Mouse (Mus musculus) telencephalon, adult 2 months (tissue): Measurements from ENCODE around the gene Fgf13.

Experiments
- DNase-seq: peaks from one replicate; pipeline ENCODE4 v3.0.0-alpha.2; 2011; ENCODE audit warnings: low read depth, low spot score

Fgf13 gene

GRCm38 (mm10) chrX:59567695-59568431, at the start of gene Fgf13:
Gene Fgf13 (minus strand): TSS chrX:59568071.
- no peak for DNase-seq

- DNase-seq, result no peak
These were observed 38.7 kb upstream of the Fgf13 start for GRCm38 (mm10) chrX:59606535-59606934.

DNA sequence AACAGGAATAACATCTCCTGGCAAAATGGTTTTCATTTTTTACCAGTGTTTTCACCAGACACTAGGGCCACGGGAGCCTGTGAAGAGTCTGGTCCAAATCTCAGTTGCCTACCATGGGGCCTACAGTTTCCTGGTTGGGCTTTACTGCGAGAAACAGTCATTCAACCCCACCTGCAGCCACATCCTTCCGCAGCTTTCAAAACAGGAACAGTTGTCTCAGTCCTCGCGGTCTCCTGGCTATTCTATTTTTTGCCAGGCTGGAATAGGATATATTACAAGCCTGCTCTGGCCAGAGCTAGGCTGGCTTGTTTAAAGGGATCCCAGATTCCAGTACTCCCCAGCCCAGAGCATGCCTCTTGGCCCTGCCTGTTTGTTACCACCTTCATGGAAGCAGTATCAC, 21.2 kb upstream of the Fgf13 start:
- DNase-seq, result no peak

- no peak for DNase-seq
These were observed 17.8 kb upstream of the Fgf13 start for GRCm38 (mm10) chrX:59585508-59586186.

GRCm38 (mm10) chrX:59584034-59584433, 16.2 kb upstream of the Fgf13 start:
- DNase-seq, result no peak

- DNase-seq, result no peak
These were observed 811 bp downstream of the Fgf13 start for GRCm38 (mm10) chrX:59566826-59567694.

- no peak for DNase-seq
These were observed 1.7 kb downstream of the Fgf13 start for GRCm38 (mm10) chrX:59566017-59566679.

DNA sequence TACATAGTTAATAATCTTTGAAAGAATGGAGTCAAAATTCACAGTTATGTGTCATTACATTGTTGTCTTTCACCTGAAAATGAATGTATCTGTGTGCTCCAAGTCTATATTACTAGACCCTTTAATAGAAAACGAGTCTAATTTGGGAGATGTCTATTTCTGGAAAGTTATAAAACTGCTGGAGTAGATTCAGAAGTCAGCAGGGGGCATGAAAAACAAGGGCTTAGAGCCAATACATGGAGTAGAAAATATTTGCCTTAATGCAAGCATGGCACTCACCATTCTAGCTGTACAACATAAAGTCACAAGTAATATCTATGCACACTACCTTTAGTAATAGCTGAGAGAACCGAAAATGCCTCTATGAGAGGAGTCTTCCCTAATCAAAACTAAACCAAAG, 19.9 kb downstream of the Fgf13 start:
- DNase-seq, result no peak

GRCm38 (mm10) chrX:59508273-59508672, 59.6 kb downstream of the Fgf13 start:
- DNase-seq, result no peak

DNA sequence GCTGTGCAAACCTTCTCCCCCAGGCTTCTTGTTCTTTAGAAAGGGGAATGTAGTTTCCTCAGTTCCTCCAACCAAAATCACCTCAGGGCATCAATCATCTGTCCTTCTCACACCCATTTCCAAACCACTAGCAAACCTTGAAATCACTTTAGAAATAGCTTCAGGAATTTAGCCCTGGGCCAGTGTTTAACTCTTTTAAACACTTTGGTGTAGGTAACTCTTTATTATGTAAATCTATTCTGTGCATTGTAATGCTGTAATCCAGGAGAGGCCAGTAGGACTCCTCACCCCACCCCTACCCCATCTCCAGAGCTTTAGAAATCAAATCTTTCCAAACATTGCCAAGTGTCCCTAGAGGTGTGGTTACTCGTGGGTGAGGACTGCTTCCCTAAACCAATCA, 74.5 kb downstream of the Fgf13 start:
- DNase-seq, result no peak

DNA sequence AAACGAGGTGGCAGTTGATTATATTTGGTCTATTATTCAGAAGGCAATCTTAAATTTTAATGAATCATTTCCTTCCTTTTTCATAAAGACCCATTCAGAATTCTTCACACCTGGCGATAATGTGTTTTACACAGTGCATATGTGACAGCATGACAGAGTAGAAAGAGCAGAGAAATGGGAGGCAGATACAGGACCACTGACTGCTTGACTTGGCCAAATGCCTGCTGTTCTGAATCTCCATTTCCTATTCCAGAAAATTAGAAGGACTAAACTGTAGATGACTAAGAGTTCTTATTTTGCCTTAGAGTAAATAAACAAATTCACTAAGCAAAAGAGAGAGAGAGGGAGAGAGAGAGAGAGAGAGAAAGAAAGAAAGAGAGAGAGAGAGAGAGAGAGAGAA, 82.4 kb downstream of the Fgf13 start:
- DNase-seq, result no peak

GRCm38 (mm10) chrX:59402596-59403285, 165.1 kb downstream of the Fgf13 start:
- DNase-seq, result no peak

DNA sequence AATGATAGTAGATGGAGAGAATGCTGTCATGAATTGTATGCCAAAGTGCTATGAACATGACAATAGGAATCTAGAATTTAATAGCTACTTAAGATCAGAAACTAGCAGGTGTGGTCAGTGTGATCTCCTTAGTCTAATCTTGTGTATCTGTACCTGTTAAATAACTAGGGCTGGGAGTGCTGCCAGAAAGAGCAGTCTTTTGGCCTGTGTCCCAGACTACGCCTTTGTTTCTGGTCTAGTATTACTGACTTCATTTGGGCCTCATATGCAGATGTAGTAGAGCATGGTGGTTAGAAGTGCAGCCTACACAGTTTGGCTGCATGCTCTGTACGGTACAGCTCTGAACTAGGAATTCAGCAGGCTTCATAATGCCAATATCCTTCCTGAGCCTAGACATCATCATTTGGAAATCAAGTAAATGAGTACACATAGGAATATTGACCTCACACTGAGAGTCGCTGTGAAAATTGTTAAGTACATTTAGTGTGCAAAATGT, 276.9 kb downstream of the Fgf13 start:
- DNase-seq, result no peak

GRCm38 (mm10) chrX:59251576-59251975, 316.3 kb downstream of the Fgf13 start:
- no peak for DNase-seq

DNA sequence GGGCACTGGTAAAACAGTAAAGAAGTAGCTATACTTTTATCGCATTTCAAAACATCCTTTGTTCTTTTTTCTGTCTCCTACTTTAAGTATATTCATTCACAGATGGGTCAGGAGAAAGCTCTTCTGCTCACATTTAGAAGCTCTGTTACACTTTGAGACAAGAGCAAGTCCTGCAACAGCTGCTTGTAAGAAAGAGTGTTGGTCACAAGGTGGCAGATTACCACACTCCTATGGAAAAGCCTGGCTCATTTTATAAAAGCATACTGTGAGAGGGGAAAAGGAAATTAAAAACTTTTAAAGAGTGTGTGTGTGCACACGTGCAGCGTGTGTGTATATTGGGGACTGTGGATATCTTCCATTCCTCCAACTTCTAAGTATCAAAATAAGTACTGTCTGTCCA, 324.1 kb downstream of the Fgf13 start:
- no peak for DNase-seq

GRCm38 (mm10) chrX:59243176-59243575, 324.7 kb downstream of the Fgf13 start:
- DNase-seq, result no peak

DNA sequence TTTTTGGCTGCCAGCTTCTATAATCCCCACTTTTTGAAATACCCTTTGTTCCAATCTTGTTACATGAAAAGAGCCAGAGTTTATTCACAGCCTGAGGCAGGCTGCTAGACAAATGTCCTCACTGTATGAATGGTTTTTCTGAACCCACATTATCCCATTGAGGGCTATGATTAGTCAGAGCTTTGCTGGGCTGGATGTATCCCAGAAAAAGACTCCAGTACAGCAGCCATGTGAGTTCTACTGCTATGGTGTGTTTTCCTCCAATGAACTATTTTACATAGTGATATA, 326.5 kb downstream of the Fgf13 start:
- no peak for DNase-seq

DNA sequence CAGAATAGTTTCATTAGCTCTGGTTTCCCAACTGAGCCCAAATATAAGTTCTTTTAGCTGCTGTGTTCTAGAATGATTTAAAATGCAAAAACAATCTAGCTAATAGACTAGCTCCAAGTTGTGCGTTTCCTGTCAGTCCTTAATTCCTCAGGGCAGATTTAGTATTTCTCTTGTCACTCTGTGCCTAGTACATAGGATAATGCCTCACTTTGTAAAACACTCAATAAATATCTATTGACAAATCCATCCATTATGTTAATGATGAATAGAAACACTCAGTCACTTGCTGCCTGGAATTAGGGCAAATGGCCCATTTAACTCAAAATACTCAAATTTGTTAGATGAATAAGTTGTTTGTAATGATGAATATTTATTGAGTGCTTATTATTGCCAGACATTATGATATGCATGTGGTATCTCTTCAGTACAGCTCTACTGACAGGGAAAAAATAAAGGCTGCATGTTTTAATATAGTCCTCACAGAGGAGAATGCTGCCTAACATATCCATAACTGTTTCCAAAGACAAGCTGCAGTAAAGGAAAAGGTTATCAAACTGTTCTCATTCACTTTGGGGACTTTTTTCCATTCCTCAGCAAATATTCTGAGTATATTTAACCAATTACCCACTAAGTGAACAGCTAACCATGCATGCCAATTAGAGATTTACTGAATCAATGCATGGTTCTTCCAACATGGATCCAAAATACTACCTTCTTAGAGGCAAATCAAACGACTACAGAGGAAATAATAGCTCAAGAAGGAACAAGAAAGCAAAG, 327.0 kb downstream of the Fgf13 start:
- no peak for DNase-seq

- no peak for DNase-seq
These were observed 347.2 kb downstream of the Fgf13 start for GRCm38 (mm10) chrX:59220675-59221074.

DNA sequence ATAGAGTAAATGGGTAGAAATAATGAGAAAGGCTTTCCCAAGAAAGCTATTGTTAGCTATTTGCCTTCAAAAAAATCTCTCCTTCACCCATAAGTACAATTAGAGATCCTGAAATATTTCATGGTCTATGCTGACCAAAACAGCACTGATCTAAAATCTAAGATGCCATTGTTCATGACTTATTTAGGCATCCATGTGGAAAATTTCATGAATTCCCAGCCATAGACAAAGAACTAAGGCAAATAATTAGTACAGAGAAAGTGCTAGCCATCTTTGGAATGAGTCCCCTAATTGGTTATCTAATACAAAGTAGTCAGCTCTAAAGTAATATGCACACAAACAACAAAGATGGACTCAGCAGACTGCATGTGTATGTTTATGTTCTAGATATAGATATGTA, 366.7 kb downstream of the Fgf13 start:
- no peak for DNase-seq

DNA sequence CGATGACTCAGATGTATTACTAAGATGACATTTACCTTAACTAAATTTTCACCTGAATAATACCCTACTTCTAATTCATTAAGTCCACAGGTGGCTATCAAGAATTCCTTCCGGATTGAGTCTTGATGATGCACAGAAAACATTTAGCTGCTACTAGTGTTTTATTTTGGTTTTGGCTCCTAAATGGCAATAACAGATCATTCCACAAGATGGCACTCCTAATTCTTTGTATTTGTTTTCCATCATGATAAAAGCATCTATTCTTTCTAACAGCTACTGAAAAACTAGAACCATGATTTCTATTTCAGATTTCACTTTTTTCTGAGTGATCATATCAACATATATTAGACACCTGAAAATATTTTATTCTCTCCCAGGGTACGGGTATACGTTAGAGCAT, 373.7 kb downstream of the Fgf13 start:
- DNase-seq, result no peak
